Mouse (Mus musculus) lung, adult 18-20 months (tissue): ENCODE measurements at regions not wholly inside any gene's neighbourhood (a gene's known extent, or its start where the extent isn't known, plus 50 kb on each side); places are given as distances from the start of the nearest gene placed in this dataset.

Source experiments
- DNase-seq, 2 experiments: peaks; one replicate each; pipeline ENCODE4 v3.0.0; 2022; ENCODE audit warnings: mixed read lengths in 2 of 2

DNA sequence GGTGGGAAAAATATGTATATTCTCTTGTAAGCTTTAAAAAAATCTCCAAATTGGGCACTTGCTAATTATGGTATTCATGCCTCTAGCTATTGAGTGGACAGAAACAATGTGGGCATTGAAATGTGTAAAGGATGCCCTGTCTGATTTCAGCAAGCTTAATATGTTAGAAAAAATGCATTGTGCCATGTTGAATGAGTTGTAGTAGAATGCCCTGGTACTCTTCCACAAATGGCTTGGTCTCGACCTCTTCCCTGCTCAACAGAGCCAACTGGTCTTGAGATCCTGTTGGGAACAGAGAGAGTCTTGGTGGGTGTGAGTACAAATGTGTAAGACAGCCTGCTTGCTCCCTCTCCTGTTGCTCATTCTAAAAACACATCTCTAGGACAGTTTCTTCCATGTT lies 616.1 kb downstream of the Efnb2 start:
- DNase-seq, result no peak

- no peak for DNase-seq
Observed at GRCm38 (mm10) chr8:8044296-8044695, 616.7 kb downstream of the Efnb2 start.

DNA sequence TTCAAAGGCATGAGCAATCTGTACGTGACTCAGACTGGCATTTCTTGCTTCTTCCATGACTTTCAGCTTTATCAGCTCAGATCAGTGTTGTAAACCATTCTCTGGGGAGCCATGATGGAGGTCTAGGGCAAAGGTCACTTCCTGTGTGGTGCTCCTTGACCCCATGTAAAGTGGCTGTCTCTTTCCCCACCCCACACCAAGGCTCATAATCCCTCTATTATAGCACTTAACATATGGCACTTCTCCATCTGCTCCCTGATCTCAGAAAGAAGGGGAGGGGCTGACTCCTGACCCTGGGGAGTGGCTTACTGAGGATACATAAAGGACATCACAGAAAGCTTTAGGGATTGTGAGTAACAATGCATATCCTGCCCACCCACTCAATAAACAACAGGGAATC lies 623.1 kb downstream of the Efnb2 start:
- DNase-seq, result no peak

DNA sequence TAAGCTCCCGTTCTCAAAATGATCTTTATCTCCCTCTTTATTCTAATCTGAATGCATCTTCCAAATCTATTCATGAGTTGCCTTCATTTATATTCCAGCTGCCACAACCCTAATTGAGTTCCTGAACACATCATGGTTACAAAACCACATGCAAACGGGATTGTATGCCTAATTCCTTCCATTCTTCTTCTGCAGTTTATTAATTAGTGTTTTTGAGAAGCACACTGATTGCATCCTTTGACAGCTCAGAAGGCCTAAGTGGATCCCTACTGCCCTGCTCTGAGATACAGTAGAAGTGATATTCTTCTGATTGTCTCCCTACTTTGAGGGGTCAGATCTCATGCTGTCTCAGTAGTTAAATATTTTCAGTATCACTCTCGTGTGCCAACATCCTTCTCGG lies 649.9 kb downstream of the Efnb2 start:
- no peak for DNase-seq

DNA sequence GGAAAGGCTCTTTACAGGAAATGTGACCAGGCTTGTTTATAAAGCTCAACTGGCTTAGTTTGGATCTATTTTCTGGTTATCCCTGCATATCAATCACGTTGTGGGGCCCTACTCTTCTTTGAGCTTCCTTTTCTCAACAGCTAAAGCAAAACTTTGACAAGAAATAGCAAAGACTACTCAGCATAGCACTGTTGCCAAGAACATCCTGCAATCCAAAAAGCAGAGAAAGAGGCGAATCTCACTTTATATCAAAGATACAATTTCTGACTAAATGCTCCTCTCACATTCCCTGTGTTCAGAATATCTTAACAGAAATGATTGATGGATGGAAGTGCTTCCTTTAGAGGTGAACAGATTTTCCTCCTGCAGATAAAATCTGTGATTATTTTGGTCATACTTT lies 666.1 kb downstream of the Efnb2 start:
- no peak for DNase-seq

DNA sequence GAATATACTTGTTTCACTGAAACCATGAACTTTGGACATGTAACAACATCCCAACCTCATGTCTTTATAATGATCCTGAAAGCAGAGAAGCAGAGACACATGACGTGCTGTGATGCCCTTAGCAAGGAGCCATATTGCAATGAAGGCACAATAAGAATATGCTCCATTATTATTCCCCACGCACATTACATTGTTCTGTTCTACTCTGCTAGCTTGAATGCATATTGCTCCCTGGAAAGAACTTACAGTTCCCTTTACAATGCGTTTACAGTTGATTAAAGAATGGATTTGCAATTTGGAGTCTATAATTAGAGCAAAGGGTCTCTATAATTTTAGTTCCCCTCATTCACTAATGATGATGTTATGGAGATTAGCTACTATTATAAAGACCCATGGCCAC lies 672.2 kb downstream of the Efnb2 start:
- no peak for DNase-seq

- no peak for DNase-seq
Observed at GRCm38 (mm10) chr8:7977020-7977419, 684.0 kb downstream of the Efnb2 start.

DNA sequence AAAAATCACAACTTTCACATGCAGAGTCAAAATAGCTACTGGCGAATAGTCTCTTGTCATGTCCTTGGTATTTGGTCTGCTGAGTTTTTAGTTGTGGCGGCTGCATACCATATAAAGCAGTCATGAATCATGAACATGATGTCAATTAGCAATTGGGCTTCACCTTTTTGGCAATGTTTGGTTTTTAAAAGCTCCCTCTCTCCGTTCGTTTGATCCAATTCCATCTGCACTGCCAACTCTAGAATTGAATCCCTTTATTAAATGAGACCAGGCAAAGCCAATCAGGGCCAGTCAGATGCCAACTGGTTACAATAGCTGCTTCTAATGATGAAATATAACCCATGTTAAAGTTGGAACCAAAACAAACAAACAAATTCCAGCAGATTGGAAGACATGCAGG lies 687.3 kb downstream of the Efnb2 start:
- no peak for DNase-seq

GRCm38 (mm10) chr8:7964276-7964675 lies 696.8 kb downstream of the Efnb2 start:
- DNase-seq, result no peak

GRCm38 (mm10) chr8:7956745-7957144 lies 704.3 kb downstream of the Efnb2 start:
- no peak for DNase-seq

DNA sequence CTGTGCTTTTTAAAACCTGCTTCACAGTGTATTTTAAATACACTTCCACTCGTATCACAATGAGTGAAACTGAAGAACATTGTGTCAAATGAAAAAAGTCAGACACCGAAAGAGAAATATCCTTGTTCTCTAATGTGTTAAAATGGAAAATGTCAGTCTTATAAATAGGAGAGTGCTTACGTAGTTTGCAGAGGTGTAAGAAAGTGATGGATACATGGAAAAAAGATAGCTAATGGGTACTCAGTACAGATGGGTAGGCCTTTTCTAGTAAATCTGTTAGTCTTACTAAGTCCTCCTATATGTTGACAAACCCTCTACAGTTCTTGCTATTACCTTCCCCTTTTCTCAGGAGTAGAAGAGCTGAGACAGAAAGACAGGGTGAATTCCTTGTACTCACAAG lies 706.2 kb downstream of the Efnb2 start:
- DNase-seq, result no peak

DNA sequence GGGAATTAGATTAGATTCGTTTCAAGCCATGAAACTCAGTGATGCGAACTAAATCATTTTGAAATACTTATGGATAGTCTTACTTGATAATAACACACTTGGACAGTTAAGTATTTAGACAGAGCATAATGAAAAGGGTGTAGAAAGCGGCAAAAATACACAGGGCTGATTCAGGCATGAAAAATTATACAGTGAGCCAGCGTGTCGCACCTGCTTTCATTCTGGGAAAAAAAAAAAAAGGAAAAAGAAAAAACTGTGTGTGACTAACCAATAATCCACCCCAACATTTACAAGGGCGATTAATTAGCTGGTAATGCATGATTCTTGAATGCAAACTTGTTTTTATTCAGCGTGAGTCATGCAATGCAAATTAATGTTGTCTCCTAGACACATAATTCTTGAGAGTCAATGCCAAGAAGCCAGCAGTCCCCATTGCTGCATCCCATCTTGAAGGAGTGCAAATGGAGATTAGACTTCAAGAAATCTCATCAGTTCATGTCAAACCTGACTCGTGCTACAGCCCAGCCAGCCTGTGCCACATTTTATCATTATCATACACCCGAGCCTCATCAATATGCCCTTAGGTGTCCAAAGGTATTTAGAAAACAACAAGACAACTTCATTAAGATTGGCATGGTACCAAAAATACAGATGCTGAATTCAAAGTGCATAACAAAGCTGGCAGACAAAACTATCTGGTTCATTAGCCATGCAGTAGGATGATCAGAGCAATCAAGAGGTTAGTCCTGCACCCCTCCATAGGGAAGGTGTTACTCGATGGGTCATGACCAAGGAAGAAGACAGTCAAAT lies 714.9 kb downstream of the Efnb2 start:
- no peak for DNase-seq

DNA sequence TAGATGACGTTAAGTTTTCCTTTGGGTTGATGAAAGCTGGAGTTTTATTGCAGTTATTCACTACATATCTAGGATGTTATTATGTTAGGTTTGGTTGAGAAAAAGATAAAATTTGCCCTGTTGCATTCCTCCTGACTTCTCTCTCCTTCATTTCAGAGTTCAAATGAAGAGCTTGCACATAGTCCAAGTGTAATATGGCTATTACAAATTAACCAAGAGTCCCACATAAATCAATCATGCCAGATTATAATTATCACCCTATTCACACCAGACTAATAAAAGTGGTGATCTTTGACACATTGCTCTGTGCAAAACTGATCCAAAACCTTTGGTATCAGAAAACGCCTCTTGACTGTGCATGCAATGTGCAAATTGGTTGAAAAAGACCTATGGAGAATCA lies 724.4 kb downstream of the Efnb2 start:
- DNase-seq, result no peak

DNA sequence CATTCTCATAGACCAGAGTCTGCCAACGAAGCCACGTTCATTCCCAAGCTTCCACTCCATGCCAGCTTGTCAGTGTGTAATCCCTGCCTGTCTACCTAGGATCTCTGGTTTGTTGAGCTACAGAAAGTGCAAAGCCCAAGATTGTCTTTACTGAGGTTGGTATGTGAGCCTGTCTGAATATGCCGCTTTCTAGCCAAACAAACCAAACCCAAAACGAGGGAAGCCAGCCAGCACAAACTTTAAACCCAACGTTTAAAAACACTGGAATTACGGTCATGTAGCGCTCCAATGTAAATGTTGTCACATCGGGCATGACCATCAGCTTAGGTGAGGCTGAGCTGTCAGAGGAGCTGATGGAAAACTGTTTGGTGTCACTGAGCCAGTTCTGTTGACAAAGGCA lies 741.6 kb downstream of the Efnb2 start:
- no peak for DNase-seq

- no peak for DNase-seq
Observed at GRCm38 (mm10) chr8:7894338-7894737, 766.7 kb downstream of the Efnb2 start.

GRCm38 (mm10) chr8:7853169-7853568 lies 807.9 kb downstream of the Efnb2 start:
- DNase-seq, result no peak

DNA sequence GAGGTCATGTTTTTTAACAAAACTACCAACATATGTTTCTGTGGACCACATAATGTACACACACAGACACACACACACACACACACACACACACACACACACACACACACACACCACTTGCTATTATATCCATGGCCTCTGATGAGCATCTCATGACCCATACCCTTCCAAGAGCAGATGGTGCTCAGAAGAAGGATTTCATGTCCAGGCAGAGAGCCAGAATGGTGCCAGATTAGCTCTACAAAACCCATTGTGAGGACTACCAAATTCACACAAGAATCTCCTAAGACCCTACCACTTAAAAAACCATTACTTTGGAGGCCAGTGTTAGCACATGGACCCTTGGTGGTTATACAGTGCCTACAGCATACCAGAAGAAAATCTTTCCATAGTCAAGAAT lies 810.5 kb downstream of the Efnb2 start:
- no peak for DNase-seq

DNA sequence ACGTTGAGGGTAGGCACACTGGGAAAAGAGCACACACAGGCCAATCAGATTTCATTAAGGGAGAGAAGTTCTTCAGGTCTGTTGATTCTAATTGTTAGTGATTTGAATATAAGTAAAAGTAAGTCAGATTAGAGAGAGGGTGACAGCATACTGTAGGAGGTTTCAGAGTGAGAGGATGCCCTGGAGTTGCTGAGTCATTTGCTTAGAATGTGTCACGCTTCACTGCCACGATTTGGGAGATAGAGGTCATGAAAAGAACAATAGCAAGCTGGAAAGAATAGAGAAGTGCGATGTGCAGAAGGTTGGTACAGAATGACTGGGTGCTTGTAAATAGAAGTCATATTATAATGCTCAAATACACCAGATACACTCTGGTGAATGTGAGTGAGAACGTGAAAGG lies 829.1 kb downstream of the Efnb2 start:
- no peak for DNase-seq

DNA sequence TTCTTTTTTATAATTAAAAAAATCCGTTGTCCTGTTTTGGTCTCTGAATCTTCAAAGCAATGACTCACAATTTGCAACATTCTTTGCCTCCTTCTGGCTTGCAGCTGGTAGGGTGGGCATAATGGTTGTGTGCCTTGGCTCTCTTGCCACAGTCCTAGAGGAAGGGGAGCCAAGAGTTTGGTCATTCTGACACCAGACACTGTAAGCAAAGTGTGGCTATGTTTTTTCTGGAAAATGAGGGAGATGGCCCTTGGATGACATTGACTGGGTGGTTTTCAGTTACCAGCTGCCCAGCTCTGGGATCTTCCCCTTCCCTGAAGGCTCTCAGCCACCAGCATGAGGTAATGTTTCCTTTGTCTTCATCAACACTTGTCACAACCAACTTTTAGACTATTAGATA lies 833.2 kb downstream of the Efnb2 start:
- no peak for DNase-seq

GRCm38 (mm10) chr8:7808395-7808794 lies 852.6 kb downstream of the Efnb2 start:
- DNase-seq, result no peak

- DNase-seq, result no peak
Observed at GRCm38 (mm10) chr8:7799221-7799620, 861.8 kb downstream of the Efnb2 start.

GRCm38 (mm10) chr8:7796156-7796555 lies 864.9 kb downstream of the Efnb2 start:
- DNase-seq, result no peak

DNA sequence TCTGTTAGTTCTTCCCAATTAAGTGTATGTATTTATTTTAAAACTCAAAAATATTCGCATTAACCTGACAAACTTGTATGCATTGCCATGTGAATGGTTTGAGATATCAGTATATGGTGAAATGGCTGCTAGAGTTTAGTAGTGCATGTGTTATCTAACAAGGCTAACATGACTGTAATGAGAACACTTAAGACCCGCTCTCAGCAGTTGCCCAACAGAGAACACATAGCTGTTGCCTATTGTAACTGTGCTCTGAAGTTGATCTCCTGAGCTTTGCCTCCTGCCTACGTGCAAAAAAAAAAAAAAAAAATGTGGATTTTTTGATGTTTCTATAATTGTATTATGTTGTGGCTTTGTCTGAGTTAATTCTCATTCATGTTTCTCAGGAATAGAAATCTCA lies 897.2 kb downstream of the Efnb2 start:
- DNase-seq, result no peak

GRCm38 (mm10) chr8:7760987-7761386 lies 900.1 kb downstream of the Efnb2 start:
- no peak for DNase-seq

GRCm38 (mm10) chr8:7732726-7733125 lies 928.3 kb downstream of the Efnb2 start:
- peak in 1 of 2 experiments; percentile 7 for DNase-seq
